Mouse (Mus musculus) neutrophil, adult 5-6 weeks (primary cell): Measurements from ENCODE around the gene Mtmr3. TPM values are rescaled to one million over a fixed set of nuclear protein-coding genes. Genes with fewer than 3 reads are reported as not detected.

Experiments
- ATAC-seq: fragments of 151-379, 151-347 bp; 2 replicates; pipeline ENCODE4 v1.8.0; 2017; ENCODE audit warnings: mild to moderate bottlenecking, moderate TSS enrichment; ENCODE audit not compliant: insufficient number of reproducible peaks, poor library complexity, low FRiP score, severe bottlenecking; ENCODE audit errors: extremely low read depth
- total RNA-seq: library from RNA; stranded (forward); fragments of 200-1000 nt; gene quantifications from 2 replicates; pipeline ENCODE4 v1.2.3, GENCODE M21; 2017

The Mtmr3 gene
- total RNA-seq, result 158 and 160 TPM in 2 replicates

GRCm38 (mm10) chr11:4594608-4595500 lies at the start of gene Mtmr3:
Mtmr3 (minus strand) TSS chr11:4594863.
- ATAC-seq, result peak; percentile 93

GRCm38 (mm10) chr11:4643722-4644121 lies 49.1 kb upstream of the Mtmr3 start:
- ATAC-seq, result no peak

- no peak for ATAC-seq
Measured at GRCm38 (mm10) chr11:4641185-4641584, 46.5 kb upstream of the Mtmr3 start.

GRCm38 (mm10) chr11:4638261-4638660 lies 43.6 kb upstream of the Mtmr3 start:
- ATAC-seq, result no peak

- peak; percentile 80 for ATAC-seq
Measured at GRCm38 (mm10) chr11:4637534-4638234, 43.0 kb upstream of the Mtmr3 start, which contains the start of gene Ascc2. Ascc2 (plus strand) TSS chr11:4637747.

GRCm38 (mm10) chr11:4636782-4637342 lies 42.2 kb upstream of the Mtmr3 start:
- no peak for ATAC-seq

- no peak for ATAC-seq
Measured at GRCm38 (mm10) chr11:4634395-4634794, 39.7 kb upstream of the Mtmr3 start.

DNA sequence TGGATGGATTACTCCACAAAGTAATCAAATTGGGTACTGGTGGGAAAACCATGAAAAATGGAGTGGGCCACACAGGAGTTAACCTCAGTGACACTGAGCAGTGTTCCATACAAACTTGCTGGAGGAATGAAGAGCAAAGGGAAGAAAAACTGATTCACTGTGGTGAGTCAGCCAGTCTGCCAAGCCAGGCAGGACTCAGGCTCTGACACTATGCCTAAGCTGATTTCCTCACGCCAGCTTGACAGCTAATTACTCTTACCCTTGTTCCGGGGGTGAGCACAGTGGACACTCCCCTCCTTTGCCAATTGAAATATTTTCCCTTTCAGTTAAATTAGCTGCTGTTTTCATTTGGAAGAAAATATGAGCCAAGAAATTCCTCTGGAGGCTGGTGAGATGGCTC lies 38.8 kb upstream of the Mtmr3 start:
- ATAC-seq, result no peak

DNA sequence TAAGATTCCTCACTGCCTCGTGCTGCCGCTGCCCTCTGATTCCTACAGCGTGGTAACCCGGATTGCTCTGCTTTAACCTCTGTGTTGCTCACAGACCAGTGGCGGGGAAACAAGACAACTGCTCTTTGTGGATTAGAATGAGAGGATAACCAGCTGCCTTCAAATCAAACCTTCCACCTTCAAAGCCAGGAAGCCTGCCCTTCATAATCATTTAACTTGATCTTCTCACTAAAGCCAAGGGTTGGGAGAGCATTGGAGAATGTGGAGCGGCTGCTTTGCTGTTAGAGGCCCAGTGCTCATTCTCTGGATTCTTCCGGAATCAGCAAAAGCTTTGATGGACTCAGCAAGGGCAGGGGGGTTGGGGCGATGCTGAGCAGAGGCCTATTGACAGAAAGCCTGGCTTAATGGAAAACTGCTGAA lies 35.2 kb upstream of the Mtmr3 start:
- ATAC-seq, result no peak

- ATAC-seq, result no peak
Measured at GRCm38 (mm10) chr11:4627636-4628035, 33.0 kb upstream of the Mtmr3 start.

DNA sequence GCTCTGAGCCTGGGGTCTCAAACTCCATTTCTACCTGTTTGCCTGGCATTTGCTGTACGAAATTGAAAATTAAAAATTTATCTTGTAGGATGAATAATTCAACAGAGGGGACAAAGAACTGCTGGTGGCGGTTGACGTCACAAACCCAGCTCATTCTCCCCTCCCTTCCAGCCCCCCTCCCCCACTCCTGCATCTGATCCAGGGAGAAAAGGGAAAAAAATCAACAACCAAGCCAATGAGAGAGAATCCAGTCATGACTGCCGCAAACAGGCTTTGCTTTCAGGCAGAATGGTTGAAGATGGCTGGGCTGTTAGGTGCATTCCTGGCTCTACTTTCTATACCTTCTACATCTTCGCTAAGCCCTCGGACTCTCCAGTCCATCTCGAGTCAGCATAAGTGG lies 31.3 kb upstream of the Mtmr3 start:
- no peak for ATAC-seq

- ATAC-seq, result no peak
Measured at GRCm38 (mm10) chr11:4622997-4623396, 28.3 kb upstream of the Mtmr3 start.

- no peak for ATAC-seq
Measured at GRCm38 (mm10) chr11:4622442-4622986, 27.9 kb upstream of the Mtmr3 start.

DNA sequence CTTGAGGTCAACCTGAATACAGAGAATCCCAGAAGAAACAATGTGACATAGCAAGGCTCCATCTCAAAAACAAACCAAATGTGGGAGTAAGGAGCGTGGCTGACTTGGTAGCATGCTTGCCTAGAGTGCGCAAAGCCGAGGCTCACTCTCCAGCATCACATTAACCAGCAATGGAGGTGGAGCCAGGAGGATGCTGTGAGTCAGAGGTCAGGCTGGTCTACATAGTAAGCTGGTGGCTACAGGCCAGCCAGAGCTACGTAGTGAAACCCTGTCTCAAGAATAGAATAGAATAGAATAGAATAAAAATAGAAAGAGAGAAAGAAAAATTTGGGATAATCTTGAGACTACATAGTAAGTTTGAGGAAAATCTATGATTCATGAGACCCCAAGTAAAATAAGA lies 27.2 kb upstream of the Mtmr3 start:
- no peak for ATAC-seq

- no peak for ATAC-seq
Measured at GRCm38 (mm10) chr11:4620501-4621108, 25.9 kb upstream of the Mtmr3 start.

- ATAC-seq, result no peak
Measured at GRCm38 (mm10) chr11:4620017-4620485, 25.4 kb upstream of the Mtmr3 start, which contains the start of gene Gm11032. Gm11032 (plus strand) TSS chr11:4620067.

DNA sequence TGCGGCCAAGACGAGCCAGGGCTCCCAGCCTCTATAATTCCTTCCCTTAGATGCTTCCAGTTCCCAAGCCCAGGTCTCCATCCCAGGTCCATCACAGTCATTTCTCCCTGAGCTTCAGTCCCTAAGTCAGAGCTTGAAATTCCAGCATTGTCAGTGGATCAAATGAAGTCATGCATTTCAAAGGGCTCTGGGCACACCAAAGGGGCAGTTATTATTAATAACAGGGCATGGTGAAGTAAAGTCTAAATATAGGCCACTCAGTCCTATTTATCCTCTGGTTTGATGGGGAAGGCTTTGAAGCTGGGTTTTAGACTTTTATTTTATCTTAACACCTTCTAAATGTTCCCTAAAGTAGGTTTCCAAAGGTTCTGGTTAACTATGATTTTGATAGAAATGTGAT lies 17.2 kb upstream of the Mtmr3 start:
- no peak for ATAC-seq

DNA sequence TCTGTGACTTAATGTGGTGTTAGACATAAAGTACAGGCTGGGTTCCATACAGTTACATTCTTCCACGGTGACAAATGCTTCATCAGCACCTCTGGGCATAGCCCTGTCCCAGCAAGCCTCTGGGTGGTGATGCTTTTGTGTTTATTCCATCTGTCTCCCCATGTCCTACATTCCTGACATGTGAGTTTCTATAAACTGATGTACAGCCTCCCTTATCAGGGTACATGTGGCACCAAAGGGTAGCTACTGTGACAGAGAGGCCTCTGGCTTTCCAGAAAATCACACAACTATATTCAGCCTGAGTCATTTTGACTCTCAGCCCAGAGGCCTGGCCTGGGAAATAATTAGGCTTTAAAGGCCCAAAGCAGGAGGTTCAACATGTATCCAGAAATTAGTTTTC lies 11.9 kb upstream of the Mtmr3 start:
- no peak for ATAC-seq

DNA sequence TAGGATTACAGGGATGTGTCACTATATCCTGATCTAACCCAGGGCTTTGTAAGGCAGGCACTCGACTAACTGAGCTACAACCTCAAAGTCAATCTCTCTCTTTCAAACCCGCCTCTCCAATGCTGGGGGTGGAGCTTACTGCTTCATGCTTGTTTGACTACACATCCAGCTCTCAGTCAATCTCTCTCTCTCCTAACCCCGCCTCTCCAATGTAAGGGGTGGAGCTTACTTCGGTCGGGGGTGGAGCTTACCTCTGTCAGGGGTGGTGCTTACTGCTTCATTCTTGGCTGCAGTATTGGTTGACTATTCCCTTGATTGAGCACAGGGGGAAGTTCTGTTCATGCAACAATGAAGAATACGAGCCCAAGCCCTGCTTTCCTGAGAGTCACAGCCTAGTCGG lies 10.8 kb upstream of the Mtmr3 start:
- ATAC-seq, result peak; percentile 67
